Mouse (Mus musculus) adrenal gland (tissue): ENCODE data around the gene Fgfr2.

ENCODE experiments used
- intact Hi-C: fragments of 180-260 bp; cut with DNase I; formaldehyde crosslinking; loops from one replicate; pipeline ENCODE4 v1.15.1; 2025

The Fgfr2 gene

GRCm38 (mm10) chr7:130788950-130789349, 2334.2 kb downstream of the Fgfr2 start:
- intact Hi-C loops: no loop called here

GRCm38 (mm10) chr7:130787537-130787936, 2335.6 kb downstream of the Fgfr2 start:
- intact Hi-C loops: no loop called here

- intact Hi-C loops: no loop called here
Observed at GRCm38 (mm10) chr7:130786708-130787107, 2336.4 kb downstream of the Fgfr2 start.

DNA sequence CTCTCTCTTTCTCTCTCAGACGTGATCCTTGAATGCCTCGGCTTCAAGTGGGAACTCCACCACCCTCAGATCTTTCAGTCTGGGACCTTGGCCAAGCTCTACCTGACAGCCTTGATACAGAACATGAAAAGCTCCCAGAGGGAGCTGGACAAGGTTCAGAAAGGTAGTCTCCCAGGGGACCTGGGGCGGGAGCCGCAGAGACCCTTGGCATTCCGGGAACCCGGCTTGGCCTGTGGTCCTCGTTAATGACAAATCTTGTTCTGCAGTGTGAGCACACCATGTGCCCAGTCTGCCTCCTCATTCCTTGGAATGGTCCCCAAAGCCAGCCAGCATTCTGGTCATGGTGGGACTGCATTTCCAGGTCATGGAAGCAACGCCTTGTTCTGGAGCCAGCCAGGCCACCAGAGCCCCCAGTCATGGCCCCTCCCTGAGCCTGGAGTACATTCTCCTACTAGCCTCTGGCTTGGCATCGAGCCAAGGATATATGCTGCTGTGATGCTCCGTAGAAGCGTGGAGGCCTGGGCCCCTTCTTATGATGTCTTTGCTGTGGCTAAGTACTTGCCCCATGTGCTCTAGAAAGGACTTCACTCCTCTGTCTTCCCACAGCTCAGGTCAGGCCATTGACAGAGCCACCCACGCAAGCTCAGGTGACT, 2337.1 kb downstream of the Fgfr2 start:
- intact Hi-C loops: no loop called here

DNA sequence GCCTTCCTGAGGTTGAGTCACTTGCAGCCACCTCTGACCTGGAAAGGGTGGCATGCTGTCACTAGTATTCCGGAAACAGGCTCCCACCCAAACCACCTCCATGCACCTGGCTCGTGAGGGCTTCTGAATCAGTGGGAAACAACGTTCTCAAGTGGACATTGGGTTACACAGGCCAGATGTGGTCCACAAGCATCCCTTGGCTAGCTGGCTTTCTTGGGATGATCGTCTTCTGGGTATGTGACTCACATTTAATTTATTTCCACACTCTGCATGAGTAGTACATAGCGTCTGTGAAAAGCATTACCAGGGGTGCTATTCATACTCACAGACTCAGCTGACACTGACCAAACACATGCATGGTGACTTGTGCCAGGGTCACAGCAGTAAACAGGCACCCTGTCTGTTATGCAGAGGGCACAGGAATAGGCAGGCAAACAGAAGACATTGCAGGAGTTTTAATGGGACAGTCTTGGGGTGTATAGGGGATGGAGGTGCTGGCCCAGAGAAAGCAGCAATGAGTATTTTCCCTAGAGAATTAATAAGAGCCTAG, 2340.6 kb downstream of the Fgfr2 start:
- intact Hi-C loops: no loop called here

GRCm38 (mm10) chr7:130780866-130781419, 2342.2 kb downstream of the Fgfr2 start:
- intact Hi-C loops: no loop called here

DNA sequence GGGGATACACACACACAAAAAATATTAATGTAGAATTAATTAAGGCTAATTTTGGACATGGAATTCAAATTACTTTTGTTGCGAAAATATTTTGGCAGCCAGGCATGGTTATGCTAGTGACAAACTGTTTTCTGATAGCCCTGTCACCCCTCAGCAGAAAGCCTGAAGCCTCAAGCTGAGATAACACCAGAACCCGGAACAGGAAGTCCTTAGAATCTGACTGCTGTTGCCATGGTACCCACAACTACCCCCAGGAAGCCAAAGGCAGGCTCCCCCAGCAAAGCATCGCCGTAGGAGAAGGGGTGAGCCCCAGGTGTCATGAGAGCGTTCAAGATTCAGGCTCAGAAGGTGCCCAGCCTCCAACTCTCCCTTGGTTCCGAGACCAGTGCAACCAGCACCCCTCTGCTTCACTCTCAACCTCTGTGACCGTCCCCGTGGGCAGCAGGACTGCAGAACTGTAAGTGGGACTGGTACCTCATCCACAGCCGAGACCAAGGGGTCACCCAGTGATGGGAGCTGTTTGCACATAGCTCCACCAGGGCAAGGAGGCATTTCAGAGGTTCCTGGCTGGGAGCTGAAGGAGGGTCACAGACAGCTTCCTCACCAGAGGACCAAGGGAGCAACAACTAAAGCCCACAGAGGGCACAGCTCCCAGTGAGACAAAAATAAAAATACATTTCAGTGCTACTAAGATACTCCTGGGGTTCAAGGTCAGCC, 2349.1 kb downstream of the Fgfr2 start, which contains the start of gene Btbd16:
Btbd16 (plus strand) TSS at position 156 of the 717 bp plus-strand sequence.
- intact Hi-C loops: loop anchor here (2.0 kb wide), 1 partner anchor 53 kb away; no protein-coding TSS in a partner anchor

DNA sequence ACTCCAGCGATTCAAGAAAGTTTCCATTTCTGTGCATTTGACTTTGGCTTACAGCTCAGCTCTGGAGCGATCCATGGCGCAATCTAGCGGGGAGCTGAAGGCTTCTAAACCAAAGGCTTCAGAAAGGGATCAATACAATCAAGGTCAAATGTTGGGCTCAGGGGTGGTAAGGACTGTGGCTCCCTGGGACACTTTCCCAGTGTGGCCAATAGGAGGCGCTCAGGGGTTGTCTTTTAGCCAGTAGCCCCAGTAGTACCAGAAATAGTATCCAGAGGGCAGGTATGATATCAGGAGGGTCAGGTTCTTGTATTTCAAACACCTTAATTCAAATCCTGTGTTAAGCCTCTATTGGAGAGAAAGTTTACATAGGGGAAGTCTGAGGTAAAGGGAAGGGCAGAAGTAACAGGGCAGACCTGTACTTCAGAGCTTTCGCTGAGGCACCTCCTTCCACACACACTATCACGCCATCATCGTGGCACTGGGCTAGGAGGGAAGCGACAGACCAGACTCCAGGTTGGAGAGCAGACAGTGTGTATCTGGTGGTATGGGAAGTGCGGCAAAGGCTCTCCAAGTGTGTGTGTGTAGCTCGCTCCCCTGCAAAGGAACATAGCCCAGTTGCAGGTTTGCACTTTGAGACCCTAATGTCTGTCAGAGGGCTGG, 2349.8 kb downstream of the Fgfr2 start:
- intact Hi-C loops: loop anchor here (2.0 kb wide), 1 partner anchor 54 kb away; no protein-coding TSS in a partner anchor

DNA sequence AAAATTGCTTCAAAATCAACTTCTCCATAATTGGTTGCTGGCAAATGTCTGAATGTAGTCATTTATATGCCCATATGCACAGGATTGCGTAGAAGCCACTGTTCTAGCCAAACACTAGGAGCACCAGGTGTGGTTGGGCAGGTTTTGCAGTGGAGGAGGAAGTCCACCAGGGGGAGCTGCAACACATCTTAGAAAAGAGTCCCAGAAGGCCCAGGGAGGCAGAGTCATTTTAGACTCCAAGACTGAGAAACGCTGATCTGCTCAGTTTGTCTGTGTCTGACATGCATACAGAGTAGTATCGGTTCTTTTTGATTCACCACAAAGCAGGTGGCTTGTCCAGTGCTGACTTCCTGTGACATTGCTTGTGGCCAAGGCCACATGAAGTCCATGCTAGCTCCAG, 2352.4 kb downstream of the Fgfr2 start:
- intact Hi-C loops: no loop called here

DNA sequence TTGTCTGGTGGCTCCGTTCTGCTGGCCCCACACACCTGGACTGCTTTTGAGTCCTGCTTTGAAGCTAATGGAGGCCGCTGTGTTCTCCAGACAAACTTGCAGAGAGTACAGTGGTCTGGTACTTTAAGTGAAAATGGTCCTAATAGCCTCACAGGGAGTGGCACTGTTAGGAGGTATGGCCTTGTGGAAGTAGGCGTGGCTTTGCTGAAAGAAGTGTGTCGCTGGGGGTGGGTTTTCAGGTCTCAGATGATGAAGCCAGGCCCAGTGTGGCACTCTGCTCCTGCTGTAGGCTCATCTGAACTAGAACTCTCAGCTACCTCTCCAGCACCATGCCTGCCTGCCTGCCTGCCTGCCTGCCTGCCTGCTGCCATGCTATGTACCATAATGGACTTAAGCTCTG, 2355.0 kb downstream of the Fgfr2 start:
- intact Hi-C loops: loop anchor here (2.0 kb wide), 1 partner anchor 147 kb away; no protein-coding TSS in a partner anchor

DNA sequence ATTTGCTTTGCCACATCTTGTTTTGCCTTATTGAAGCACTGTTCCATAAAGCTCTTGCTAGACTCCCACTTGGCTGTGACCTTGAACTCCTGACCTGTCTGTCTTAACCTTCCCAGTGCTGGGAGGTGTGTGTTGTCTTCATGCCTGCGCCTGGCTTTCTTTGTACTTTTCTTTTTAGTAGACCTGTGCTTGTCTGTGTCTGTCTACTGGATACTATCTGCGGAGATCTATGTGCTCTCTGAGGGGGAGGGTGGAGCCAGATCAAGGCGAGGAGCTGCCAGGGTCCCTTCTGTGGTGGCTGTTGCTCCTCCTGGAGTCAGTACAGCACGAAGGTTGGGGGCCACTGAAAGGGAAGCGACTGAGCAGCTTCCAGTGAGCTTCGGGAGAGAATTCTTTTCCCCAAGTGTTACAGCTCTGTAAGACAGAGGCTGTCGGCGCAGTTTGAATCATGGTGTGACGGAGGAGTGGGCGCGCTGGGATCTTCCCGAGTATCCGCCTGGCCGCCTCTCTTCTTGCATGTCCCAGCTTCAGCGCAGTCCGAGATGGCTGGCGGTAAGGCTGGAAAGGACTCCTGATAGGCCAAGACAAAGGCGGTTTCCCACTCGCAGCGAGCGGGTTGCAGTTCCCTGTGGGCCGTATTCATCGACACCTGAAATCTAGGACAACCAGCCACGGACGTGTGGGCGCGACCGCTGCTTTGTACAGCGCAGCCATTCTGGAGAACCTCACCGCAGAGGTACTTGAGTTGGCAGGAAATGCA, 2356.6 kb downstream of the Fgfr2 start:
- intact Hi-C loops: no loop called here

DNA sequence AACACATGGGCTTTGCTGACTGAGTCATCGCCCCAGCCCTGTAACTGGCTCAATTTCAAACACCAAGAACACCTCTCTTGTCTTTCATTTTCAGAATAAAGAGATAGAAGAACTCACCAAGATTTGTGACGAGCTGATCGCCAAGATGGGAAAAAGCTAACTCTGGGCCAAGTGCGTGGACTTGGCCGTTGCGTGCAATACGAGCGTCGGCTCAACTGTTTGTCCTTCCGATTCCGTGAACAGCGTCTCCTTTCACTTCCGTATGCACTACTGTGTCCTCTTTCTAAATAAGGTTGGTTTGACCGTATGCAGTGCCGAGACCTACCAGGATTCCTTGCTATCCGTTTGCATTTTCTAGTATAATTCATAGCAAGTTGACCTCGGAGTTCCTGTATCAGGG, 2359.0 kb downstream of the Fgfr2 start:
- intact Hi-C loops: loop anchor here (5.0 kb wide), 2 partner anchors 87 to 232 kb away; no protein-coding TSS in a partner anchor

DNA sequence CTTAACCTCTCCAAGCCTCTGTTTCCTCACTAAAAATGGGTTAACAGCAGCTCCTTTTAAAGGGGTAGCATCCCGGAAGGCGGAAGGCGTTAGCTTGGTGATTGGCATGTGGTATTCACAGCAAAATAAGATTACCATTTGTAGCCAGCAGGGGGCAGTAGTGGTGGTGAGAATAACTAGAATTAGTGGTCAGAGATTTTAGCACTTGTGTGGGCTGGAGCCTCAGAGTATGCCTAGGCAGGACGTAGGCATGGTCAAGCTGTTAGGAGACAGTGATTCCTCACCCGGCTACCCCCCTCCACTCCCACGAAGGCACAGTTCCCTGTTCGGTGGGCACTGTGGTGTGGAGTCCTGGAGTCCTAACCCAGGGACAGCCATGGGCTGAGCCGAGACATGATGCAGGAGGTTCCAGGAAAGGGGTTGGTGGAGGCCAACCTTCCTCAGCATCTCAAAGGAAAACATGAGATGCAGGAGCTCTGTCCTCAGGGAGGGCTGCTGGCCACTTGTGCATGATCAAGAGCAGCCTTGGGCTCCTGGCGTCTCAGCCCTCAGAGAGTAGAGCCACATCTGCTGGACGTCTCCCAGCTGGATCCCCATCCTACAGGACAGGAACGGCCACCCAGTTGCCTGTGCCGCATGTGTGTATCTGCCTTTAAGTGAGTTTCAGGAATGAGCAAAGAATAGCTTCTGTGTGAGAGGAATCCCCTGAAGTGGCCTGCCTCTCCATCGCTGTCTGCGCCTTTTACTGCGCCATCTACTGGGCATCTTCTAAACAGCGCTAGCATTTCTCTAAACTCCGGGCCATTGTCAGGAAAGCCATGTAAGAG, 2360.9 kb downstream of the Fgfr2 start:
- intact Hi-C loops: loop anchor here (5.0 kb wide), 2 partner anchors 85 to 230 kb away; no protein-coding TSS in a partner anchor

DNA sequence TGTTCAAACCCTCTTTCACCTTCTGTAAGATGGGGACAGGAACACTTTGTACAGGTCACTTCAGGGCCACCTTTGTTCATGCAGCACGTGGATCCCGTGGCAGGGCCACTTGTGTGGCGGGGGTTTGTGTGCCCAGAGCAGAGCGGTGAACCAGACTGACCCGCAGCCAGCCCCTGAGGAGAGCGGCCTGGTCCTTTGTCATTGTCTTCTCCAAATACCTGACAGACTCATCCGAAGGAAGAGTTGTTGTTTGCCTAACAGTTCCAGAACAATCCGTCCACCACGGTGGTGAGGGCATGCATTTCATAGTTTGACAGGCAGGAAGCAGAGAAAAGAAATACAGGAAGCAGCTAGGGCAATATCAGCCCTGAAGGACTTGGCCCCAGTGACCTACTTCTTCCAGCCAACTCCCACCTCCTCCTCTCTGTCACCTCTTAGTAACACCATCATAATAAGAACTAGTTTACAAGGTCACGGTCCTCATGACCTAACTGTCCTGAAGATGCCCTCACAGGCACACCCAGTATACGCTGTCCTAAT, 2365.8 kb downstream of the Fgfr2 start:
- intact Hi-C loops: no loop called here

- intact Hi-C loops: no loop called here
Observed at GRCm38 (mm10) chr7:130756343-130756835, 2366.8 kb downstream of the Fgfr2 start.

- intact Hi-C loops: no loop called here
Observed at GRCm38 (mm10) chr7:130754790-130755189, 2368.4 kb downstream of the Fgfr2 start.

GRCm38 (mm10) chr7:130751678-130752077, 2371.5 kb downstream of the Fgfr2 start:
- intact Hi-C loops: no loop called here

DNA sequence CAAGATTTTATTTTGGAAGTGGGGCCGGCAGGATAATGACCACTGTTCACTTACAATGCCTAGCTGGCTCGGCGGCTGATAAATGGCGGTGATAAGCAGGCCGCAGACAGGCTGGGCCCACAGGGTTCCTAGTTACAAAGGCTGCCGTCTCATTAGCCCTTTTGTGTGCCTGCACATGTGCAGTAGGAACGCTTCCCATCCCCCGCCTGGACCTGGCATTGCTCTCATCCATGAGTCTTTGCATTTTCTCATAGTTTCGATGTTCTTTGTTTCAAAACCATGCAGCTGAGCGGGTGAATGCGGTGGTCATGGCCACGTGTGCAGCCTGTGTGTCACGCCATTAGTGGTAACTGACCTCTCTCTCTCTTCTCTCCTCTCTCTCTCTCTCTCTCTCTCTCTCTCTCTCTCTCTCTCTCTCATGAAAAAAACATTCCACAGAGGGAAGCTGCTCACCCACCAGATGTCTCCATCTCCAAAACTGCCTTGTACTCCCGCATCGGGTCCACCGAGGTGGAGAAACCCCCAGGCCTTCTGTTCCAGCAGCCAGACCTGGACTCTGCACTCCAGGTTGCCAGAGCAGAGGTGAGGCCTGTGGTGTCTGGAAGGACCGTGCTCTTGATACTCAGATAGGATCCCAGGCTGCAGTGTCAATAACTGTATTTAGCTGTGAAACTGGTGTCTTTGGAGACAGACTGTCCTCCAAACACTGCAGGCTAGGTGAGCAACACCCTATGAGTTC, 2372.2 kb downstream of the Fgfr2 start:
- intact Hi-C loops: no loop called here

DNA sequence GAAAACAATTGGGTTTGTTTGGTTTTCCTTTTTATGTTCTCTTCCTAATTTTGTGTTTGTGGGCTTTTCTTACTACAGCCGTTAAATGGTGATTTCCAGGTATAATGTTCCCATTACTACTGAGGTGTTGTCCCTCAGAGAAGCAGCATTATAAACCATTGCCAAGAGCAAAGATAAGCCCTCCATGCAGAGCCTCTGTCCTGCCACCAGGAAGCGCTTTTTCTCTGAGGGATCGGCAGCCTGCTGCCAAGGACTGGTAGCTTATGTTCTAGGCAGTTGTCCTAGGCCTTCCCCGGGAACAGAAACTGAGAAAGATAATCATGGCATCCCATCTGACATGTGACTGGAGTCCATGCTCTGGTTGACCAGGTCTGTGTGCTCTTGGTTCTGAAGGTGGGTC, 2374.0 kb downstream of the Fgfr2 start:
- intact Hi-C loops: no loop called here
